Mouse (Mus musculus): ENCODE measurements around the gene Apoc1. TPM values are rescaled to one million over a fixed set of nuclear protein-coding genes. Genes with fewer than 3 reads are reported as not detected.
"Not testable (repeated sequence)": the region's sequence is repeated elsewhere in the genome, so short reads cannot be mapped to it uniquely, and the experiment has no call there.

The Apoc1 gene
- polyA plus RNA-seq, 1 experiment = 1.3 TPM

DNA sequence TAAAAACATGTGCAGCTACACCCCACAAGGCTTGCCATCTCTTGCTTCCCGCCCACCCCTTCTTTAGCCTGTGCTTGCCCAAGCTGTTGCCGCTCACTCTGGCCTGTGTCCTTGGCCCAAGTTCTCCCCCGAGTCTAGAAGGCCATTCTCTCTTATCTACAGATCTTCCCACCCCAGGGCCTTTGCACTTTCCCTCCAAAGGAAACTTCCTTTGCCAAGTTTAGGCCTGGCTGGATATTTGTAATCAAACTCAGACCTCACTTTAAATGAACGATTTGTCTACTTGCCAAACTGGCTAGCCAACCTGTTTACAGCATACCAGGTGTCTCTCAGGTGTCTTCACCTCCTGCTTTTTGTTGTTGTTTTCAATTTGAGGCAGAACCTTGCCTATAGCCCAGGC, 1.6 kb downstream of the Apoc1 start:
- no peaks in the 10 kb centered on the region for H3K4me1 ChIP-seq (ENCODE audit: control insufficient read depth, insufficient read depth, low read length)
- TF ChIP-seq CTCF (IDR thresholded peaks at IDR 0.05; ENCODE audit: extremely low read depth, insufficient read depth, low read length) (no peak), POLR2A (IDR thresholded peaks at IDR 0.05; ENCODE audit: extremely low read depth, insufficient read depth, low read length) (no peak)
- no peak overlapping the region for H3K27ac ChIP-seq (ENCODE audit: insufficient read depth, low read length)
- H3K4me3 ChIP-seq (ENCODE audit: insufficient read depth, low read length) = no peak overlapping the region

DNA sequence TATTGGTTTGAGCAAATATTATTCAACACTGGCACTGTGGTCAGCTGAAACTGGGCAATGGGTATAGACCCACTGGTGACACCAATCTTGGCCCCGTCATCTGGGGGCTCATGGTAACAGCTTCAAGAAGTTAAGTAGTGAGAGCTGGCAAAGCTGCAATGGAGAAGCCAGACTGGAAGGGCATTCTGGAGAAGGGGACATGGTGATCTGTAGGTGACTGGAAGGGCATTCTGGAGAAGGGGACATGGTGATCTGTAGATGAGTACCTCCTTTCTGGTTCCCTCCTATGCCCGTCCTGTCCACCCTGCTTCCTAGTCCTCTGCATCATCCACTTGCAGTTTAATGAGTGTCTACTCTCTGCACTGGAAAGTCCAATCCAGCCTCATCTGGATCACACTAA, 3.8 kb downstream of the Apoc1 start:
- TF ChIP-seq POLR2A (IDR thresholded peaks at IDR 0.05; ENCODE audit: extremely low read depth, insufficient read depth, low read length) = no peak
- no peak for TF ChIP-seq CTCF (IDR thresholded peaks at IDR 0.05; ENCODE audit: extremely low read depth, insufficient read depth, low read length)
- Histone ChIP-seq H3K27ac (ENCODE audit: insufficient read depth, low read length) (no peak overlapping the region), H3K4me3 (ENCODE audit: insufficient read depth, low read length) (no peak overlapping the region), H3K4me1 (ENCODE audit: control insufficient read depth, insufficient read depth, low read length) (no peaks in the 10 kb centered on the region)

- H3K27ac ChIP-seq (ENCODE audit: insufficient read depth, low read length) = no peak overlapping the region
- no peak overlapping the region for H3K4me3 ChIP-seq (ENCODE audit: insufficient read depth, low read length)
- H3K4me1 ChIP-seq (ENCODE audit: control insufficient read depth, insufficient read depth, low read length) = no peaks in the 10 kb centered on the region
- TF ChIP-seq CTCF (IDR thresholded peaks at IDR 0.05; ENCODE audit: extremely low read depth, insufficient read depth, low read length) = no peak
- no peak for TF ChIP-seq POLR2A (IDR thresholded peaks at IDR 0.05; ENCODE audit: extremely low read depth, insufficient read depth, low read length)
These were observed 4.4 kb downstream of the Apoc1 start for GRCm38 (mm10) chr7:19688101-19688500.

GRCm38 (mm10) chr7:19686927-19687583, 5.4 kb downstream of the Apoc1 start:
- H3K27ac ChIP-seq (ENCODE audit: insufficient read depth, low read length); H3K4me1 ChIP-seq (ENCODE audit: control insufficient read depth, insufficient read depth, low read length); H3K4me3 ChIP-seq (ENCODE audit: insufficient read depth, low read length): not testable (repeated sequence)

GRCm38 (mm10) chr7:19686521-19686920, 5.9 kb downstream of the Apoc1 start:
- H3K4me1 ChIP-seq (ENCODE audit: control insufficient read depth, insufficient read depth, low read length) = no peaks in the 10 kb centered on the region
- TF ChIP-seq POLR2A (IDR thresholded peaks at IDR 0.05; ENCODE audit: extremely low read depth, insufficient read depth, low read length) = no peak
- no peak for TF ChIP-seq CTCF (IDR thresholded peaks at IDR 0.05; ENCODE audit: extremely low read depth, insufficient read depth, low read length)
- no peak overlapping the region for H3K4me3 ChIP-seq (ENCODE audit: insufficient read depth, low read length)
- H3K27ac ChIP-seq (ENCODE audit: insufficient read depth, low read length) = no peak overlapping the region

- H3K4me1 ChIP-seq (ENCODE audit: control insufficient read depth, insufficient read depth, low read length) = no peaks in the 10 kb centered on the region
- no peak overlapping the region for H3K4me3 ChIP-seq (ENCODE audit: insufficient read depth, low read length)
- no peak overlapping the region for H3K27ac ChIP-seq (ENCODE audit: insufficient read depth, low read length)
- TF ChIP-seq POLR2A (IDR thresholded peaks at IDR 0.05; ENCODE audit: extremely low read depth, insufficient read depth, low read length) (no peak), CTCF (IDR thresholded peaks at IDR 0.05; ENCODE audit: extremely low read depth, insufficient read depth, low read length) (no peak)
These were observed 7.1 kb downstream of the Apoc1 start for GRCm38 (mm10) chr7:19685374-19685773.

GRCm38 (mm10) chr7:19683771-19684201, 8.7 kb downstream of the Apoc1 start:
- no peak overlapping the region for H3K27ac ChIP-seq (ENCODE audit: insufficient read depth, low read length)
- no peak for TF ChIP-seq CTCF (IDR thresholded peaks at IDR 0.05; ENCODE audit: extremely low read depth, insufficient read depth, low read length)
- no peak for TF ChIP-seq POLR2A (IDR thresholded peaks at IDR 0.05; ENCODE audit: extremely low read depth, insufficient read depth, low read length)
- no peak overlapping the region for H3K4me3 ChIP-seq (ENCODE audit: insufficient read depth, low read length)
- H3K4me1 ChIP-seq (ENCODE audit: control insufficient read depth, insufficient read depth, low read length) = no peaks in the 10 kb centered on the region

GRCm38 (mm10) chr7:19682979-19683378, 9.5 kb downstream of the Apoc1 start:
- Histone ChIP-seq H3K4me3 (ENCODE audit: insufficient read depth, low read length) (no peak overlapping the region), H3K27ac (ENCODE audit: insufficient read depth, low read length) (no peak overlapping the region), H3K4me1 (ENCODE audit: control insufficient read depth, insufficient read depth, low read length) (no peaks in the 10 kb centered on the region)
- TF ChIP-seq CTCF (IDR thresholded peaks at IDR 0.05; ENCODE audit: extremely low read depth, insufficient read depth, low read length) (no peak), POLR2A (IDR thresholded peaks at IDR 0.05; ENCODE audit: extremely low read depth, insufficient read depth, low read length) (no peak)

DNA sequence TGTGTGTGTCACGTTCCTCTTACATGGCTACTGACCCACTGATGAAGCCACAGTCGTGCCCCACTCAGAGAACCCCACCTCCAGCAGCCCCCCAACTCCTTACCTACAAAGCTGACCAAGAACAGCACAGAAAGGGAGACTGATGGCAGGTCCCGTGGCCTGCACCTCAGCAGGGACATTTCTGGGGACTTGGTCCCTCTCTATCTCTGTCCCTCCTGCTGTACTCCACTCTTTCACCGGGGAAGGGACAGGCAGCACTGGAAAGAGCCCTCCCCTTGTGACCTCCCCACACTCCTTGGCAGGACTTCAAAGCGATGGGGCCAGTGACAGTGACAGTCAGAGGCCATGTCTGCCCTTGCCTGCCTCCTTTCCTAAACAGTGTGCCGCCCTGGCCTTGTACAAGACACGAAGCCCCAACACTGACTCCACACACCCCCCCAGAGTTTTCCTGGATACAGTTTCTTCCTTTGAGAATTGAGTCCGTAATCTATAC, 11.2 kb downstream of the Apoc1 start, which contains the start of the genes Gm44805 and Apoc4:
Gene Gm44805, minus strand, starts transcription at position 222 of the 493 bp plus-strand sequence.
Gene Apoc4, minus strand, starts transcription at position 278 of the 493 bp plus-strand sequence.
- Histone ChIP-seq H3K4me3 (ENCODE audit: insufficient read depth, low read length) (no peak within 1 kb of the TSS), H3K27ac (ENCODE audit: insufficient read depth, low read length) (no peak within 1 kb of the TSS), H3K4me1 (ENCODE audit: control insufficient read depth, insufficient read depth, low read length) (no peaks in the 10 kb centered on the region)
- TF ChIP-seq POLR2A (IDR thresholded peaks at IDR 0.05; ENCODE audit: extremely low read depth, insufficient read depth, low read length) = no peak
- TF ChIP-seq CTCF (IDR thresholded peaks at IDR 0.05; ENCODE audit: extremely low read depth, insufficient read depth, low read length) = no peak

DNA sequence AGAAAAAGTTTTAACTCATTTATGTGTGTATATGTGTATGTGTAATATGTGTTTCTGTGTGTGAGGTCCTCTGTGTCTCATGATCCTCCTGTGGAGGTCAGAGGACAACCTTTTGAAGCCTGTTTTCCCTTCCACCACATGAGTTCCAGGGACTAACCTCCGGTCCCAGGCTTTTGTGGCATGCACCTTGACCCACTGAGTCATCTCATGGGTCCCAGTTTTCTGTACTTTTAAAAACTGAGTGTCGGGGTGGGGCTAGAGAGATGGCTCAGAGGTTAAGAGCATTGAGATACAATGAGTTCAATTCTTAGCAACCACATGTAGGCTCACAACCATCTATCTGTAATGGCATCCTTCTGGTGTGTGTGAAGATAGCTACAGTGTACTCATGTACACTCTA, 11.8 kb downstream of the Apoc1 start:
- TF ChIP-seq POLR2A (IDR thresholded peaks at IDR 0.05; ENCODE audit: extremely low read depth, insufficient read depth, low read length) = no peak
- TF ChIP-seq CTCF (IDR thresholded peaks at IDR 0.05; ENCODE audit: extremely low read depth, insufficient read depth, low read length) = no peak
- Histone ChIP-seq H3K4me3 (ENCODE audit: insufficient read depth, low read length) (no peak overlapping the region), H3K4me1 (ENCODE audit: control insufficient read depth, insufficient read depth, low read length) (no peaks in the 10 kb centered on the region), H3K27ac (ENCODE audit: insufficient read depth, low read length) (no peak overlapping the region)
